ENCODE assay signal across 22 mouse cellular contexts in genomic region chrX:143338156-143338555, GRCm38 (mm10). TPM values are rescaled to one million over a fixed set of nuclear protein-coding genes. Genes with fewer than 3 reads are reported as not detected.
"Had no signal": no experiment of that assay in that cellular context is flagged by ENCODE, and none has a peak within 500 bp of the region (broad histone marks: within the 10 kb centered on the region; RNA-seq: fewer than 3 reads in every experiment).

No protein-coding gene starts in this region.

- H3K36me3 ChIP-seq: limb, embryonic 10.5 days; limb, embryonic 13.5 days; liver, embryonic 13.5 days; midbrain, embryonic 10.5 days; midbrain, embryonic 15.5 days; neural tube, embryonic 13.5 days had no signal

- H3K27ac ChIP-seq: limb, embryonic 10.5 days; limb, embryonic 13.5 days; liver, embryonic 13.5 days; macrophage; midbrain, embryonic 10.5 days; midbrain, embryonic 15.5 days; neural tube, embryonic 13.5 days; stomach, postnatal 0 days had no signal

- H3K9ac ChIP-seq: limb, embryonic 13.5 days; liver, embryonic 13.5 days; lung, embryonic 14.5 days; midbrain, embryonic 15.5 days; neural tube, embryonic 13.5 days had no signal

- DNase-seq: kidney, adult 9 months; kidney, postnatal 14 days; kidney, postnatal 4 days; layer of hippocampus, adult 9-11 months; liver; liver, embryonic 13.5 days; lung, embryonic 14.5 days; right cerebral cortex, adult 18-20 months; right cerebral cortex, postnatal 14 days; right cerebral cortex, postnatal 4 days; thymus, adult 2 months; thymus, postnatal 14 days; thymus, postnatal 4 days had no signal

- H3K9me3 ChIP-seq: limb, embryonic 10.5 days; limb, embryonic 13.5 days; liver, embryonic 13.5 days; megakaryocyte, embryonic 14.5 days; midbrain, embryonic 10.5 days; midbrain, embryonic 15.5 days; neural tube, embryonic 13.5 days had no signal

- H3K27me3 ChIP-seq: liver, embryonic 13.5 days had no signal

- H3K4me1 ChIP-seq: limb, embryonic 13.5 days; liver, embryonic 13.5 days; megakaryocyte, embryonic 14.5 days; midbrain, embryonic 15.5 days; neural tube, embryonic 13.5 days had no signal

- H3K4me2 ChIP-seq: limb, embryonic 13.5 days; liver, embryonic 13.5 days; lung, embryonic 14.5 days; midbrain, embryonic 15.5 days; neural tube, embryonic 13.5 days had no signal

- ATAC-seq: lung, postnatal 0 days; midbrain, embryonic 15.5 days had no signal

- H3K4me3 ChIP-seq: limb, embryonic 10.5 days; limb, embryonic 13.5 days; liver, embryonic 13.5 days; megakaryocyte, embryonic 14.5 days; midbrain, embryonic 10.5 days; midbrain, embryonic 15.5 days; neural tube, embryonic 13.5 days had no signal

RNA-seq across cellular contexts. Expression of gene Chrdl1, which starts 55.9 kb away (rescaled TPM):
- polyA plus RNA-seq: macrophage had no signal
